Mouse (Mus musculus): Measurements from ENCODE around the gene Efcab7. TPM values are rescaled to one million over a fixed set of nuclear protein-coding genes. Genes with fewer than 3 reads are reported as not detected.
A peak's percentile ranks its signal among the peaks of the same experiment; 100 is the strongest.

Gene Efcab7
- total and polyA plus RNA-seq, 3 experiments, result 10.6 to 57.0 (median 14.6) TPM

GRCm38 (mm10) chr4:99929149-99929612, 100.2 kb downstream of the Efcab7 start, which contains the start of gene Pgm1:
Gene Pgm1 (plus strand): TSS chr4:99929414.
- Histone ChIP-seq H3K9ac (ENCODE audit: insufficient read depth, low read depth) (peak within 1 kb of the TSS; percentile 74), H3K79me2 (replicated peaks; ENCODE audit: control insufficient read depth, extremely low read depth, insufficient read depth, poor library complexity, severe bottlenecking) (peaks cover 15% of the 10 kb centered on the region), H3K4me2 (ENCODE audit: insufficient read depth, low read depth, poor library complexity, severe bottlenecking) (peak within 1 kb of the TSS; percentile 79), H3K9me3 (replicated peaks; ENCODE audit: low read length) (no peaks in the 10 kb centered on the region), H3K27me3 (replicated peaks) (no peaks in the 10 kb centered on the region), H3K27ac (ENCODE audit: insufficient read depth, low read depth) (peak within 1 kb of the TSS; percentile 68), H3K4me1 (ENCODE audit: control insufficient read depth in 1 of 2, insufficient read depth in 2 of 2) (peaks cover 7 to 54% of the 10 kb centered on the region in 2 experiments), H3K4me3 (replicated peaks in 1 of 3; ENCODE audit: low read depth in 2 of 3, low read length in 2 of 3, poor library complexity in 1 of 3) (peak within 1 kb of the TSS; percentile 79 to 86 (median 81)), H3K36me3 (replicated peaks in 1 of 2; ENCODE audit: control insufficient read depth in 1 of 2, insufficient read depth in 1 of 2, low read length in 1 of 2) (peaks cover 0 to 28% of the 10 kb centered on the region in 2 experiments)
- no peak for TF ChIP-seq CTCF (conservative IDR thresholded peaks at IDR 0.05 in 1 of 2, IDR thresholded peaks at IDR 0.05 in 1 of 2; ENCODE audit: low read depth in 2 of 2, low read length in 2 of 2)
- no peak for TF ChIP-seq GABPA (IDR thresholded peaks at IDR 0.05; ENCODE audit: insufficient replicate concordance, low read depth, low read length)
- no peak for TF ChIP-seq RAD21 (IDR thresholded peaks at IDR 0.05; ENCODE audit: low read depth, low read length)
- no peak for TF ChIP-seq CHD1 (IDR thresholded peaks at IDR 0.05; ENCODE audit: low read depth, low read length)
- TF ChIP-seq TCF12 (IDR thresholded peaks at IDR 0.05; ENCODE audit: low read depth, low read length), result peak; percentile 74
- no peak for TF ChIP-seq JUND (conservative IDR thresholded peaks at IDR 0.05; ENCODE audit: low read depth, low read length)
- no peak for TF ChIP-seq NRF1 (IDR thresholded peaks at IDR 0.05; ENCODE audit: low read depth, low read length)
- TF ChIP-seq MAX (IDR thresholded peaks at IDR 0.05; ENCODE audit: low read length), result no peak
- TF ChIP-seq RCOR1 (conservative IDR thresholded peaks at IDR 0.05; ENCODE audit: low read depth, low read length), result no peak
- peak; percentile 34; the same call in 1 of the 2 replicates for TF ChIP-seq MEF2A (IDR thresholded peaks at IDR 0.05; ENCODE audit: borderline replicate concordance, low read depth, low read length)
- TF ChIP-seq ZC3H11A (IDR thresholded peaks at IDR 0.05; ENCODE audit: low read depth, low read length), result no peak
- no peak for TF ChIP-seq MAZ (IDR thresholded peaks at IDR 0.05; ENCODE audit: low read depth, low read length)
- TF ChIP-seq MAFK (IDR thresholded peaks at IDR 0.05; ENCODE audit: insufficient replicate concordance, low read length), result no peak
- TF ChIP-seq SIN3A (IDR thresholded peaks at IDR 0.05; ENCODE audit: low read length), result peak; percentile 40; the same call in 1 of the 2 replicates
- no peak for TF ChIP-seq PAX5 (IDR thresholded peaks at IDR 0.05; ENCODE audit: low read length)
- TF ChIP-seq IRF4 (IDR thresholded peaks at IDR 0.05; ENCODE audit: low read depth, low read length), result 0 out of 2 replicates have a peak, but pooled peaks have one; percentile 21
- peak; percentile 76 for TF ChIP-seq POLR2A (IDR thresholded peaks at IDR 0.05; ENCODE audit: low read depth, low read length)
- TF ChIP-seq USF1 (IDR thresholded peaks at IDR 0.05; ENCODE audit: low read depth, low read length), result peak; percentile 76
- no peak for TF ChIP-seq KAT2A (IDR thresholded peaks at IDR 0.05; ENCODE audit: insufficient replicate concordance, low read length)
- TF ChIP-seq SMC3 (IDR thresholded peaks at IDR 0.05; ENCODE audit: low read depth, low read length), result no peak
- no peak for TF ChIP-seq CHD2 (IDR thresholded peaks at IDR 0.05; ENCODE audit: low read length)
- no peak for TF ChIP-seq POLR2AphosphoS2 (IDR thresholded peaks at IDR 0.05; ENCODE audit: low read depth, low read length)
- no peak for TF ChIP-seq JUN (IDR thresholded peaks at IDR 0.05; ENCODE audit: insufficient read depth, low read depth, low read length)
- TF ChIP-seq ETS1 (conservative IDR thresholded peaks at IDR 0.05; ENCODE audit: low read depth, low read length), result no peak
- no peak for TF ChIP-seq ZKSCAN1 (IDR thresholded peaks at IDR 0.05; ENCODE audit: borderline replicate concordance, low read depth, low read length)
- no peak for TF ChIP-seq MXI1 (IDR thresholded peaks at IDR 0.05; ENCODE audit: low read depth, low read length)
- TF ChIP-seq ZMIZ1 (IDR thresholded peaks at IDR 0.05; ENCODE audit: low read depth, low read length), result peak; percentile 76
- no peak for TF ChIP-seq ZNF384 (IDR thresholded peaks at IDR 0.05; ENCODE audit: low read depth, low read length)
- 0 out of 2 replicates have a peak, but pooled peaks have one; percentile 32 for TF ChIP-seq MYC (IDR thresholded peaks at IDR 0.05; ENCODE audit: low read depth, low read length)
- TF ChIP-seq EP300 (IDR thresholded peaks at IDR 0.05; ENCODE audit: low read length), result no peak
- TF ChIP-seq BHLHE40 (IDR thresholded peaks at IDR 0.05; ENCODE audit: low read depth, low read length), result 0 out of 2 replicates have a peak, but pooled peaks have one; percentile 2
- peak; percentile 50; the same call in 1 of the 2 replicates for TF ChIP-seq ELF1 (IDR thresholded peaks at IDR 0.05; ENCODE audit: low read depth, low read length)
- TF ChIP-seq HCFC1 (IDR thresholded peaks at IDR 0.05; ENCODE audit: low read depth, low read length), result 0 out of 2 replicates have a peak, but pooled peaks have one; percentile 41
- TF ChIP-seq TBP (conservative IDR thresholded peaks at IDR 0.05; ENCODE audit: low read depth, low read length), result peak; percentile 94
- no peak for TF ChIP-seq E2F4 (IDR thresholded peaks at IDR 0.05; ENCODE audit: insufficient replicate concordance, low read depth, low read length)
- TF ChIP-seq NELFE (IDR thresholded peaks at IDR 0.05; ENCODE audit: low read depth, low read length), result peak; percentile 77
- TF ChIP-seq UBTF (IDR thresholded peaks at IDR 0.05; ENCODE audit: low read depth, low read length), result no peak
- peak; percentile 51; the same call in 1 of the 2 replicates for TF ChIP-seq USF2 (conservative IDR thresholded peaks at IDR 0.05; ENCODE audit: low read depth, low read length)
- DNase-seq (ENCODE audit: extremely low read depth), result peak; percentile 80
- in situ Hi-C loops (cut with MboI; ENCODE audit: low pct_ligation_motif_present, low pct_unique_long_range_greater_than_20kb, low sequenced_read_pairs), result no loop called here
- dilution Hi-C loops (cut with MboI; ENCODE audit: extremely low pct_ligation_motif_present, extremely low pct_unique_long_range_greater_than_20kb, low sequenced_read_pairs), result no loop called here

Data from CH12.LX (cell line).